Mouse (Mus musculus): ENCODE data around the gene Nubp1. TPM values are rescaled to one million over a fixed set of nuclear protein-coding genes. Genes with fewer than 3 reads are reported as not detected.

Gene Nubp1
- polyA plus RNA-seq, 1 experiment from 2014 or later: 69.9 TPM

DNA sequence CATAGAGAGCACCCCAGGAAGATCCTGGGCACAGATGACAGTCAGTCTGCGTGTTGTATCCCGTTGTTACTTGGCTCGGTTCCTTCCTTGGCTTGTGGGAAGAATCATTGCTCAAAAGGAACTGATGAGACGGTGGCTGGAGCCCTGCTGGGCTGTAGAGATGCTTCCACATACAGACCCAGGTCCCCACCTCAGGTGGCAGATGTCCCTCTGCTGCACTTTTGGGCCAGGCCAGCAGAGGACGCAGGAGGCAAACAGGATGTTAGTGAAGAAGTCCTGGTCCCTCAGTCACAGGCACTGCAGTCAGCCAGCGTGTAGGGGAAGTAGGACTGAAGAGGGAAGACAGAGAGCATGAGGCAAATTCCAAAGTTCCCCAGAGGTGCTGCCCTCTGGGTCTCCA lies 4.2 kb downstream of the Nubp1 start:
- H3K9ac ChIP-seq (replicated peaks; ENCODE audit: low read length): no peak overlapping the region
- H3K4me2 ChIP-seq (replicated peaks; ENCODE audit: low read depth, low read length): no peak overlapping the region
- no peaks in the 10 kb centered on the region for H3K27me3 ChIP-seq (ENCODE audit: insufficient read depth, low read length)
- 80% methylated on average over 6 of the region's 6 CpGs for WGBS
- no peak for ATAC-seq (ENCODE audit: low FRiP score, low TSS enrichment)
- H3K27ac ChIP-seq (ENCODE audit: low read length): no peak overlapping the region
- H3K36me3 ChIP-seq (ENCODE audit: insufficient read depth, low read length): peaks cover 47% of the 10 kb centered on the region
- no peaks in the 10 kb centered on the region for H3K9me3 ChIP-seq (ENCODE audit: low read length)
- H3K4me3 ChIP-seq (ENCODE audit: low read length): no peak overlapping the region
- H3K4me1 ChIP-seq (ENCODE audit: insufficient read depth, low read length): peaks cover 13% of the 10 kb centered on the region

DNA sequence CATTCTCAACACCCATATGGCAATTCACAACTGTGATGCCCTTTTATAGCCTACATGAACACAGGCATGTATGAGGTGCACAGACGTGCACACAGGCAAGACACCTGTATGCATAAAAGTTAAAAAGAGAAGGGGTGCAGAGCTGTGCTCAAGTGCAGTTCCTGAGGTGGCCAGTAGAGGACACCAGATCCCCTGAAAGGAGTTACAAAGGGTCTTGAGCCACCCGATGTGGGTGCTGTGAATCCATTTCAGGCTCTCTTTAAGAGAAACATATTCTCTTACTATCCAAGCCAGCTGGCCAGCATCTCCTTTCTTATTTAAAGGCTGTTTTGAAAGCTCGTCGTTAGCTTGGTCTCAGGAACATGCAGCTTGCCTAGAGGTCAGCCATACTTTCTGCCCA lies 5.1 kb downstream of the Nubp1 start:
- Histone ChIP-seq H3K9ac (replicated peaks; ENCODE audit: low read length) (no peak overlapping the region), H3K4me1 (ENCODE audit: insufficient read depth, low read length) (peaks cover 6% of the 10 kb centered on the region), H3K9me3 (ENCODE audit: low read length) (no peaks in the 10 kb centered on the region), H3K4me3 (ENCODE audit: low read length) (no peak overlapping the region), H3K4me2 (replicated peaks; ENCODE audit: low read depth, low read length) (no peak overlapping the region), H3K27me3 (ENCODE audit: insufficient read depth, low read length) (no peaks in the 10 kb centered on the region), H3K36me3 (ENCODE audit: insufficient read depth, low read length) (peaks cover 55% of the 10 kb centered on the region), H3K27ac (ENCODE audit: low read length) (no peak overlapping the region)
- 93% methylated on average over 4 of the region's 4 CpGs for WGBS
- no peak for ATAC-seq (ENCODE audit: low FRiP score, low TSS enrichment)

DNA sequence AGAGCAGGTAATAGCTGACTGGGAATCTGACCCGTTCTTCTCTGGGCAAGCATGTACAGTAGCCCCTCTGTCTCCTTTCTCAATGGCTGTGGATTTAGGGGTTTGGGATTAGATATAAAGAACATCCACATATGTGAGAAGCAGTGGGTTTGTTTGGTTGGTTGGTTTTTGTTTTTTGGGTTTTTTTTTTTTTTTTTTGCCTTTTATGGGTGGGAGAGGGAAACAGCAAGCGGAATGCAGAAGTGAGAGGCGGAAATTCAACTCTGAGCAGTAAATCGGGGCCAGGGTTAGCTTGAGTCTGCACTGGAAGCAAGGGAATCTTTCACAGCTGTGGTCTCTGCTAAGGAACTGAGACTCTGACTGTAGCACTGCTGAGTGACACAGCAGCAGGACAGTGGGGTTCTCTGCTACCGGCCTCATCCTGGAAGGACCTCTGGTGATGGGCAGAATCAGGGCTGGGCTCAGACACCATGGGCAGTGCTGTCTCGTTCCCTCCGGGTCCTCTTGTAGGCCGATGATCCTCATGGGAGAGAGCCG lies 6.0 kb downstream of the Nubp1 start:
- no peak for ATAC-seq (ENCODE audit: low FRiP score, low TSS enrichment)
- H3K36me3 ChIP-seq (ENCODE audit: insufficient read depth, low read length): peaks cover 64% of the 10 kb centered on the region
- no peak overlapping the region for H3K27ac ChIP-seq (ENCODE audit: low read length)
- 92% methylated on average over 9 of the region's 9 CpGs for WGBS
- no peak overlapping the region for H3K9ac ChIP-seq (replicated peaks; ENCODE audit: low read length)
- H3K4me1 ChIP-seq (ENCODE audit: insufficient read depth, low read length): peaks cover 1% of the 10 kb centered on the region
- no peak overlapping the region for H3K4me3 ChIP-seq (ENCODE audit: low read length)
- H3K9me3 ChIP-seq (ENCODE audit: low read length): no peaks in the 10 kb centered on the region
- H3K27me3 ChIP-seq (ENCODE audit: insufficient read depth, low read length): no peaks in the 10 kb centered on the region
- H3K4me2 ChIP-seq (replicated peaks; ENCODE audit: low read depth, low read length): no peak overlapping the region

DNA sequence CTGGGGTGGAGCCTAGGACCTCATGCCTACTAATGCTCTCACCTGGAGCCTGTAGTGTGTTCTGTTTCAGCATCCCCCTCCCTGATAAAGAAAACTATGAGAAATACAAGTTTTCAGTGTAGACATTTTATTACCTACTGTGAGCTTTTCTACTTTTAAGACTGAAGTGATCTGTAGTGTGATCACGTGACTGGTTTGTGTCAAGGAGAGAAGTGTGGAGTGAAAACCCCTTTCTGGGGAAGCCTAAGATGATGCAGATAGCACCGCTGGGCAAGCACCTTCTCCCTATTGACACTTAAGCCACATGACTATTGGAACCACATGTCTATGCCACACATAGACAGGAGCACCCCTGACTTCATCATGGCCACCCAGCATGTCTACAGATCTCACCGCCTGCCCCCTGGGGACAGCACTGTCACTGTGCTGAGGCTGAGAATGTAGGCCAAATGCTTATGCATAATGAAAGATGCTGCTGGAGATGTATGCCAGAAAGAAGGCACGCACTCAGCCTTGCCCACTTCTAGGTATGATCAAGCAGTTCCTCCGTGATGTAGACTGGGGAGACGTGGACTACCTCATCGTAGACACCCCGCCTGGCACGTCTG lies 8.8 kb downstream of the Nubp1 start:
- no peaks in the 10 kb centered on the region for H3K27me3 ChIP-seq (ENCODE audit: insufficient read depth, low read length)
- no peak for ATAC-seq (ENCODE audit: low FRiP score, low TSS enrichment)
- WGBS: 92% methylated on average over 9 of the region's 9 CpGs
- H3K4me2 ChIP-seq (replicated peaks; ENCODE audit: low read depth, low read length): no peak overlapping the region
- no peak overlapping the region for H3K4me3 ChIP-seq (ENCODE audit: low read length)
- H3K36me3 ChIP-seq (ENCODE audit: insufficient read depth, low read length): peaks cover 70% of the 10 kb centered on the region
- no peaks in the 10 kb centered on the region for H3K4me1 ChIP-seq (ENCODE audit: insufficient read depth, low read length)
- H3K9me3 ChIP-seq (ENCODE audit: low read length): no peaks in the 10 kb centered on the region
- no peak overlapping the region for H3K27ac ChIP-seq (ENCODE audit: low read length)
- H3K9ac ChIP-seq (replicated peaks; ENCODE audit: low read length): no peak overlapping the region

DNA sequence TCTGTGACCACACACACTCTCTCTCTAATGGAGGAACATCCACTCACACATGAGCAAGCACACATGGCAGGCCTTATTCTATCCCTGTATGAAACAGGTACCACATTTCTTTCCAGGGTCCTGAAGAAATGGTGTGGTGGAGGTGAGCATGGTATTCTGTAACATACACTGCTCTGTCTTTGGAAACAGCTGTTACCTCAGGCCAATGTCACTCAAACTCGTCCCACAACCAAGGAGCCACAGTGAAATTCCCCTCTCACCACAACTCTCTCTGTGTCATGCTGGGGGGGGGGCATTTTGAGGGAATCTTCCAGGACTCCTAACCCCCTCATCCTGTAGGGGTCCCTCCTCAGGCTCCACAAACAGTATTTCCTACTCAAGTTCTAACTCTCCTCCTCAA lies 20.2 kb downstream of the Nubp1 start:
- no peak overlapping the region for H3K4me2 ChIP-seq (replicated peaks; ENCODE audit: low read depth, low read length)
- H3K27ac ChIP-seq (ENCODE audit: low read length): no peak overlapping the region
- no peaks in the 10 kb centered on the region for H3K36me3 ChIP-seq (ENCODE audit: insufficient read depth, low read length)
- H3K9me3 ChIP-seq (ENCODE audit: low read length): no peaks in the 10 kb centered on the region
- no peaks in the 10 kb centered on the region for H3K4me1 ChIP-seq (ENCODE audit: insufficient read depth, low read length)
- 80% methylated on average over 1 of the region's 1 CpGs for WGBS
- H3K4me3 ChIP-seq (ENCODE audit: low read length): no peak overlapping the region
- H3K9ac ChIP-seq (replicated peaks; ENCODE audit: low read length): no peak overlapping the region
- H3K27me3 ChIP-seq (ENCODE audit: insufficient read depth, low read length): no peaks in the 10 kb centered on the region
- ATAC-seq (ENCODE audit: low FRiP score, low TSS enrichment): no peak

DNA sequence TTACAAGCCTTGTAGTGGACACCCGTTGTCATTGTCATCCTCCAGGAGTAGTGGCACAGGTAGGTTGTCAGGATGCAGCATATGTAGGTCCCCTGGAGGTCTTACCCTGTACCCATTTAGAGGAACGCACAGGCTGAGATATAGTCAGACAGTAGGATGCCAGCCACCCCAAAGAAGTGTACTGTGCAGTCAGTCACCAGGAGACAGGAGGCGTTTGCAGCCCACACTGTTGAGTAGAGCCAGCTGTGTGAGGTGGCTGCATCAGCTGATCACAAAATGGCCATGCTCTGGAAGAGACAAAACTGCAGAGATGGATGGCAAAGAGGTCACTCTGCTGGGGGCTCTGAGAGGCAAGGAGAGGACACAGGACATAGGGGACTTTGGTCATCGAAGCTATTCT lies 20.6 kb downstream of the Nubp1 start:
- H3K4me1 ChIP-seq (ENCODE audit: insufficient read depth, low read length): no peaks in the 10 kb centered on the region
- no peak overlapping the region for H3K4me2 ChIP-seq (replicated peaks; ENCODE audit: low read depth, low read length)
- no peak for ATAC-seq (ENCODE audit: low FRiP score, low TSS enrichment)
- no peaks in the 10 kb centered on the region for H3K27me3 ChIP-seq (ENCODE audit: insufficient read depth, low read length)
- H3K27ac ChIP-seq (ENCODE audit: low read length): no peak overlapping the region
- 81% methylated on average over 4 of the region's 4 CpGs for WGBS
- no peak overlapping the region for H3K9ac ChIP-seq (replicated peaks; ENCODE audit: low read length)
- H3K9me3 ChIP-seq (ENCODE audit: low read length): no peaks in the 10 kb centered on the region
- no peak overlapping the region for H3K4me3 ChIP-seq (ENCODE audit: low read length)
- no peaks in the 10 kb centered on the region for H3K36me3 ChIP-seq (ENCODE audit: insufficient read depth, low read length)

DNA sequence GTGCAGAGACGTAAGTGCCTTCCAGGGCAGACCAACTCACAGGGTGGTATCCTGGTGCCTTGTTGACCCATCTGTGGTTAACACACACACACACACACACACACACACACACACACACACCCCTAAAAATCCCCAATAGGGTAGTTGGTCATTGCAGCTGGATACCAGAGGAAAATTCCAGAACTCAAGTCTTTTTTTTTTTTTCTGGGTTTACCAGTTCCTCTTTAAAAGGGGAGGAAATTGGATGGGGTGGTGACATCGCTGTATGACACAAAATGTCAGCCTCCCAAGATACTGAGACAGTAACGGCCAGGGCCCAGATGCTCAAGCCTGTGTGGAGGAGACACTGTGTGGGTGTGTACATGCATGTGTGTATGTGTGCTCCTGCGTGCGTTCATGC lies 21.6 kb downstream of the Nubp1 start:
- no peaks in the 10 kb centered on the region for H3K27me3 ChIP-seq (ENCODE audit: insufficient read depth, low read length)
- ATAC-seq (ENCODE audit: low FRiP score, low TSS enrichment): no peak
- no peaks in the 10 kb centered on the region for H3K9me3 ChIP-seq (ENCODE audit: low read length)
- H3K4me1 ChIP-seq (ENCODE audit: insufficient read depth, low read length): no peaks in the 10 kb centered on the region
- WGBS: 87% methylated on average over 5 of the region's 5 CpGs
- no peak overlapping the region for H3K4me3 ChIP-seq (ENCODE audit: low read length)
- no peak overlapping the region for H3K4me2 ChIP-seq (replicated peaks; ENCODE audit: low read depth, low read length)
- no peaks in the 10 kb centered on the region for H3K36me3 ChIP-seq (ENCODE audit: insufficient read depth, low read length)
- no peak overlapping the region for H3K27ac ChIP-seq (ENCODE audit: low read length)
- no peak overlapping the region for H3K9ac ChIP-seq (replicated peaks; ENCODE audit: low read length)

DNA sequence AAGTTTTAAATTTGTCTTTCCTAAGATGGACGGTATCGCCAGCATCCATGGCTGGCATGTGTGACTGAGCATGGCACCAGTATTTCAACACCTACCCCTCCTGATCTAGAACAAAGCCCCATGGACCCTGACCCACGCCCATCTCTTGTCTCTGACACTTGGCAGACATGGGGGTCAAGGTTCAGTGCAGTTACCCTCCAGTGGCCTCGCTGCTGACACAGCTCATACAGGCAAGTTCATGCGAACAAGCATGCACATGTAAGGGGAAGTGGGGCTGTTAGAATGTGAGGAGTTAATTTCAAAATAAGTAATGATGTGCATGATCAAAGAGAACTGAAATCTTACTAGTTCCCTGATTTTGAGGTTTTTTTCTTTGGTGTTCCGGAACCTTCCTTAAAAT lies 24.4 kb downstream of the Nubp1 start:
- WGBS: 67% methylated on average over 6 of the region's 6 CpGs
- H3K9ac ChIP-seq (replicated peaks; ENCODE audit: low read length): no peak overlapping the region
- no peaks in the 10 kb centered on the region for H3K36me3 ChIP-seq (ENCODE audit: insufficient read depth, low read length)
- no peak for ATAC-seq (ENCODE audit: low FRiP score, low TSS enrichment)
- no peak overlapping the region for H3K27ac ChIP-seq (ENCODE audit: low read length)
- H3K27me3 ChIP-seq (ENCODE audit: insufficient read depth, low read length): no peaks in the 10 kb centered on the region
- no peaks in the 10 kb centered on the region for H3K4me1 ChIP-seq (ENCODE audit: insufficient read depth, low read length)
- no peak overlapping the region for H3K4me3 ChIP-seq (ENCODE audit: low read length)
- no peaks in the 10 kb centered on the region for H3K9me3 ChIP-seq (ENCODE audit: low read length)
- no peak overlapping the region for H3K4me2 ChIP-seq (replicated peaks; ENCODE audit: low read depth, low read length)

DNA sequence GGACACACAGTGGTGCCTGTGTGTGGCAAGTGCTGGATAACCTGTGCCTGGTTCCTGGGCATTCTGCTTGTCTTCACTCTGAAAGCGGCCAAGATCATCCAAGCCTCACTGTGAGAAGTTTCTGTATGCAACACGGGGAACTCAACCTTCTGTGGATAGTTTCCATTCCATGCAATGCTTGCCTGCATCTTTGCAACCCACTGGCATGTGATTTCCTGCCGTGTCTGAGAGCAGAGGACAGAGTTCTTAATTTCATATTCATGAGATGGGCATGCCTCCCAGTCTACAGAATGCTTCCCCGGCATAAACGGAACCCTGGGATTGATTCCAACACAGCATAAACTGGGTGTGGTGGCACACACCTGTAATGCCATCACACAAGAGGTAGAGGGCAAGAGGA lies 26.3 kb downstream of the Nubp1 start:
- no peak overlapping the region for H3K4me2 ChIP-seq (replicated peaks; ENCODE audit: low read depth, low read length)
- WGBS: 88% methylated on average over 5 of the region's 5 CpGs
- ATAC-seq (ENCODE audit: low FRiP score, low TSS enrichment): no peak

DNA sequence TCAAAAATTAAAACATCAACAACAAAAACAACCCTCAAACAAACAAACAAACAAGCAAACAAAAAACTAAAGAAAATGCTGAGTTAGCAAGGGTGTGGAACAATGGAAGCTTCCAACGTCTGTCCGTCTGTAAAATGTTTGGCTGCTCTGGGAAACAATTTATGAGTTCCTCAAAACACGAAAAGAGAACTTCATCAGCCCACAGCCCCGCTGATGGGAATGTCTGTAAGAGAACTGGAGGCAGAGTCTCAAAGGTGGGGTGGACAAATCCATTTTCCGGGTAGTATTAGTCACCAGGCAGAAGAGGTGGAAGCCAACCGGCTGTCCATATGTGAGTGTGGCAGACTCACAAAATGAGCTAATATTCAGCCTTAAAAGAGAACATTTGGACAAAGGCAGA lies 29.6 kb downstream of the Nubp1 start:
- no peaks in the 10 kb centered on the region for H3K9me3 ChIP-seq (ENCODE audit: low read length)
- no peak overlapping the region for H3K9ac ChIP-seq (replicated peaks; ENCODE audit: low read length)
- H3K27me3 ChIP-seq (ENCODE audit: insufficient read depth, low read length): no peaks in the 10 kb centered on the region
- no peak overlapping the region for H3K27ac ChIP-seq (ENCODE audit: low read length)
- ATAC-seq (ENCODE audit: low FRiP score, low TSS enrichment): no peak
- WGBS: 78% methylated on average over 6 of the region's 6 CpGs
- H3K4me1 ChIP-seq (ENCODE audit: insufficient read depth, low read length): peaks cover 2% of the 10 kb centered on the region
- H3K36me3 ChIP-seq (ENCODE audit: insufficient read depth, low read length): no peaks in the 10 kb centered on the region
- H3K4me2 ChIP-seq (replicated peaks; ENCODE audit: low read depth, low read length): no peak overlapping the region
- H3K4me3 ChIP-seq (ENCODE audit: low read length): no peak overlapping the region

More for the DNA sequence above, 26.3 kb downstream of the Nubp1 start:
- Histone ChIP-seq H3K4me1 (ENCODE audit: insufficient read depth, low read length) (no peaks in the 10 kb centered on the region), H3K9ac (replicated peaks; ENCODE audit: low read length) (no peak overlapping the region), H3K27me3 (ENCODE audit: insufficient read depth, low read length) (no peaks in the 10 kb centered on the region), H3K9me3 (ENCODE audit: low read length) (no peaks in the 10 kb centered on the region), H3K4me3 (ENCODE audit: low read length) (no peak overlapping the region), H3K36me3 (ENCODE audit: insufficient read depth, low read length) (no peaks in the 10 kb centered on the region), H3K27ac (ENCODE audit: low read length) (no peak overlapping the region)

All from kidney, embryonic 16.5 days (tissue).